Mouse (Mus musculus) cerebellum, postnatal 10 days (tissue): ENCODE measurements around the gene Hdgf.
A peak's percentile ranks its signal among the peaks of the same experiment; 100 is the strongest.

Experiments
- DNase-seq, 2 experiments: peaks; one replicate each; pipeline ENCODE4 v3.0.0; 2021; ENCODE audit warnings: mixed read lengths in 2 of 2

The Hdgf gene

GRCm38 (mm10) chr3:87946541-87946860 lies 40.4 kb downstream of the Hdgf start:
- DNase-seq, result no peak

GRCm38 (mm10) chr3:87947056-87947810 lies 41.1 kb downstream of the Hdgf start:
- no peak for DNase-seq

- DNase-seq, result no peak
Measured at GRCm38 (mm10) chr3:87947811-87948199, 41.7 kb downstream of the Hdgf start.

DNA sequence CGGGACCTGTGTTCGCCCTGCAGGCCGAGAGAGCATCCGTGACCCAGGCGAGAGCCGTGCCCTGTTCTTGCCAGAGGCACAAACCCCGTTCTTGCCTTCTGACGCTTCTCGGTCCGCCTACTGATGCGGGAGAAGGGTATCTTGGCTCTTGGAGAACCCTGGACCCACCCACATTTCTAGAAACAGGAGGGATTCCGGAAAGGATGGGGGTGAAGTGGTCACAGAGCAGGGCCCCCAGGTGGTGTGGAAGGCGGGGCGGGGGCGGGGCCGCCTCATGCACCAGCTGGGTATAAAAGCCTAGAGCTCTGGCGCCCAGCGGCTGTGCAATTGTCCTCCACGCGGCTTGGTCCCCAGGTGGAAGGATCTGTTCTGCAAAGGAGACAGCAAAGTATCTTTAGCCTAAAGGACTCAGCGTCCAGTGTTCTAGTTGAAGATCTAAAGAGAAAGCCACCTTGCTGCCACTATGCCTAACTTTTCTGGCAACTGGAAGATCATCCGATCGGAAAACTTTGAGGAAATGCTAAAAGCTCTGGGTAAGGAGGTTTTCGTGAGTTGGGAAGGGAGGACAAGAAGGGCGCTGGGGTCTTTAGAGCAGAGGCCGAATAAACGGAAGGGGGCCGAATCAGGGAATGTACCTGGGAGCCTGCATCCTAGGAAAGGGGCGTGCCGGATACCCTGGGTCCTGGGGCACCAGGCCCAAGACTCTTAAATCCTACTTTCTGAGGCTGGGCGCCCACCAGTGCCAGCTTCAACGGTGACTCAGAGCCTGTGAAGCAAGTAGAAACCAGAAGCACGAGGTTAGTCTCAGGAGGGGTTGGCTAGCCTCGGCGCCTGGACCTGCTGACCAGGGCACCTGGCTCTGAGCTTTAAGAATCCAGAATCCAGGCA lies 42.5 kb downstream of the Hdgf start, which contains the start of gene Crabp2:
Crabp2 (plus strand) TSS at position 289 of the 888 bp plus-strand sequence.
- DNase-seq, result peak; percentile 33 to 34

DNA sequence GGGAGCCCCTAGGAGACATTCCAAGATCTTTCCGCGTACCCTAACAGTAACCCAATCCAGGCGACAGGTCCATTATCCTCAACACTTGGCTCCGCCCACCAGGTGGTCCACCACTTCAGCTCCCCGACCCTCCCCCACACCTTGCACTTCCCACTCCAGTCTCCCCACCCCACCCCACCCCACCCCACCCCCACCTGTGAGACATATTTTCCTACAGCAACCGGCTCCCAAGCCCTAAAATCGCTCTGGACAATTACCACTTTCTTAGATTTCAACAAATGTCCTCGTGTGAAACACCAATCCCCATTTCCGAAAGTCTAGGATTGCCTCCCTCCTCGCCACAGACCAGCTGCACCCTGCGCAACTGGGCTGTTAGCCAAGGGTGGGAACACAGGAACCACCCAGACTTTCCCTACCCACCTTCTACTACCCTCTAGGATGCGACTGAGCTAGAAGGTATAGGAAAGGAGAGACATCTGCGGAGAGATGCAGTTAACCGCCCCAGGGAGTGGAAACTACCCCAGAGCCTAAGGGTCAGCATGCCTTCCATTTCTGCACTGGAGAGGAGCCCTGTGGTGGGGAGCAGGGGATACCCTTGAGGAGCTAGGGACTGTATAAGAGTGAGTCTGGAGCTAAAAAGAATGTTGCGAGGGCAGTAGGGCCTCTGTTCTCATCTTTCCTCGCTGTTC lies 43.3 kb downstream of the Hdgf start:
- no peak for DNase-seq

DNA sequence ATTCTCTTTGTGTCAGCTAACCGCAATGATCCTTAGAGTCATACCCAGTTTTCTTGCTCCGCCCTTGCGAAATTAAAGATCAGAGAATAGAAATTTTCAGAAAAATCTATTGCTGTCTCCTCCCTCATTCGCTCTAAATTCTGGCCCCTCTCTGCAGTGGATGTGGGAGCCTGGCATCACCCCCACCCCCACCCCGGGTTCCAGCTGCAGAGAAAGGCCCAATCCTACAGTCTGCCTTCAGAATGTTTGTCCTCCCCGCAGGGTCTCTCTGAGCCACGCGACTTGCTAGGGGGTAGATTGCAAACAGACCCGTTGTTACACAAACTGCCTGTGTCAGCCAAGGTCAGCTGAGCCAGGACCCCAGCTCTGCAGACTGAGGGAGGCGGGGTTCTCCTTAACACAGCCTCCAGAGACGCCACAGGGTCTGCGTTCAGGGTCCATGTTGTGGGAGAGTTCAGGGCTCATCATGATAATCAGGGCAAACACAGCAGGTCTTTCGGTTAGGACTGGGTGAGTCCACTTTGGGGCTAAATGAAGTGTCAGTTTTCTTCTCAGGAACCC lies 43.9 kb downstream of the Hdgf start:
- no peak for DNase-seq

- DNase-seq, result no peak
Measured at GRCm38 (mm10) chr3:87951946-87952345, 45.8 kb downstream of the Hdgf start.

- no peak for DNase-seq
Measured at GRCm38 (mm10) chr3:87952440-87952839, 46.3 kb downstream of the Hdgf start.

GRCm38 (mm10) chr3:87958056-87958455 lies 51.9 kb downstream of the Hdgf start:
- DNase-seq, result no peak

GRCm38 (mm10) chr3:87958476-87958875 lies 52.4 kb downstream of the Hdgf start:
- DNase-seq, result no peak

DNA sequence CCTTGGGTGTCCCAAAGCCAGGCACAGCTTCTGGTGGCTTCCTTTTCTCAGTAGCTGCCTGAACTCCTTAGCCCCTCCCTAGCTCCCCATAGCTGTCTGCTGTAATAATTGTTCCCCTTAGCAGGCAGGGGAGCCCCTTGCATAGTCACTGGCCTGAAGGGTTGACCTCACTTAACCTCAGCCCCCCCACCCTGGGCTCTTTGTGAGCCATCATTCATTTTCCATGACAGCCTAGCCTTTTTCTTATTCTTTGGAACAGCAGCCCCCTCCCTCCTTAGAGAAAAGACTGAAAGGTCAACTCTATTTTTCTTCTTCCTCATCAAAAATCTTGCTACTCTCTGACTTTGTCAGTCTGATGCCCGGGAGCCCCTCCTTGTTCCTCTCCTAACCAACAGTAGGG lies 52.8 kb downstream of the Hdgf start:
- no peak for DNase-seq

DNA sequence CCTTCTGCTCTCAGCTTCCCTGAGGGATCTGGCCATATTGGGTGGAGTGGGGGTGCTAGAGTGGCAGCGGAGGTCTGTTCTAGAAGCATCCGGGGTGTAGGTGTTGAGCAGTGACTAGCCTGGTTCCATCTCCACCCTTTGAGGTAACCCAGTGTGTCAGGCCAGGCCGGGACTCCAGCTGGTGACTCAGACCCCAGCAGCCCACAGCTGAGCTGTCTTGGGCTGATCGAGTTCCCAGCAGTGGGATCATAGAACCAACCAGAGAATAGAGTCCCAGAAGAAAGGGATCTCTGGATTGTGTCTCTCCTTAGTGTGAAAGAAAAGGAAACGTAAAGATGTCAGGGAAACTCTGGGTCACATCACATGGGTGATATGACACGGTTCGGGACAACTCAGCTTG lies 53.2 kb downstream of the Hdgf start:
- DNase-seq, result no peak

GRCm38 (mm10) chr3:87960191-87960585 lies 54.1 kb downstream of the Hdgf start:
- no peak for DNase-seq

- peak; percentile 90 to 94 for DNase-seq
Measured at GRCm38 (mm10) chr3:87960586-87961191, 54.6 kb downstream of the Hdgf start.
